Mouse (Mus musculus) thymus, adult 2 months (tissue): ENCODE measurements at regions not wholly inside any gene's neighbourhood (a gene's known extent, or its start where the extent isn't known, plus 50 kb on each side); places are given as distances from the start of the nearest gene placed in this dataset.

ENCODE experiments used
- CTCF ChIP-seq: fragments of 200-500 bp; IDR thresholded peaks from 2 replicates; pipeline ENCODE4 v1.5.1; 2012; ENCODE audit warnings: mild to moderate bottlenecking, control low read depth, low read length, moderate library complexity, borderline replicate concordance; ENCODE audit not compliant: control insufficient read depth, poor library complexity, insufficient read depth; ENCODE audit errors: extremely low read depth
- POLR2A ChIP-seq: fragments of 200-500 bp; IDR thresholded peaks from 2 replicates; pipeline ENCODE4 v1.6.1; 2012; ENCODE audit warnings: mild to moderate bottlenecking, low read length, control low read depth, moderate library complexity; ENCODE audit not compliant: control insufficient read depth, poor library complexity, insufficient read depth; ENCODE audit errors: extremely low read depth

- no peak for TF ChIP-seq CTCF
- TF ChIP-seq POLR2A = no peak
Measured at GRCm38 (mm10) chr2:61067877-61068276, 104.9 kb upstream of the Rbms1 start.
